Mouse (Mus musculus) heart, adult 2 months (tissue): ENCODE measurements around the gene Acsl4. TPM values are rescaled to one million over a fixed set of nuclear protein-coding genes. Genes with fewer than 3 reads are reported as not detected.

Source experiments
- DNase-seq, 2 experiments: peaks; one replicate each; pipeline ENCODE4 v3.0.0; 2021
- H3K27ac ChIP-seq: fragments of 200-600 bp; 2 replicates; pipeline ENCODE4 v1.8.1; 2022
- H3K27me3 ChIP-seq: fragments of 200-500 bp; 2 replicates; pipeline ENCODE4 v1.6.1; 2012; ENCODE audit warnings: mild to moderate bottlenecking, low read length, inconsistent platforms, mixed read lengths; ENCODE audit not compliant: control insufficient read depth, insufficient read depth
- H3K36me3 ChIP-seq: fragments of 200-500 bp; 2 replicates; pipeline ENCODE4 v1.6.1; 2012; ENCODE audit warnings: low read length, inconsistent platforms; ENCODE audit not compliant: control insufficient read depth, insufficient read depth
- H3K4me1 ChIP-seq: fragments of 200-500 bp; 2 replicates; pipeline ENCODE4 v1.6.1; 2011; ENCODE audit warnings: low read length; ENCODE audit not compliant: control insufficient read depth, insufficient read depth
- H3K4me3 ChIP-seq: fragments of 200-600 bp; 2 replicates; pipeline ENCODE4 v1.8.1; 2022
- H3K79me2 ChIP-seq: fragments of 200-500 bp; replicated peaks from 2 replicates; pipeline ENCODE4 v1.6.1; 2012; ENCODE audit warnings: mild to moderate bottlenecking, inconsistent platforms, low read length, moderate library complexity, mixed read lengths; ENCODE audit not compliant: control insufficient read depth, insufficient read depth
- H3K9ac ChIP-seq: fragments of 200-500 bp; 2 replicates; pipeline ENCODE4 v1.6.1; 2012; ENCODE audit warnings: low read depth, mild to moderate bottlenecking, control low read depth, inconsistent platforms, low read length, mixed read lengths
- CTCF ChIP-seq: fragments of 200-600 bp; IDR thresholded peaks from 2 replicates; pipeline ENCODE4 v1.8.1; 2022; ENCODE audit warnings: antibody characterized with exemption, mild to moderate bottlenecking, moderate library complexity
- EP300 ChIP-seq: fragments of 200-500 bp; IDR thresholded peaks from 2 replicates; pipeline ENCODE4 v1.6.1; 2011; ENCODE audit warnings: low read depth, low read length, control low read depth; ENCODE audit not compliant: insufficient read depth
- POLR2A ChIP-seq: fragments of 200-500 bp; IDR thresholded peaks from 2 replicates; pipeline ENCODE4 v1.6.1; 2011; ENCODE audit warnings: mild to moderate bottlenecking, low read depth, low read length, control low read depth; ENCODE audit not compliant: insufficient read depth
- WGBS: fragments of 180-500 bp; shearing (Covaris S2); methylation state at CpG from one replicate; pipeline ENCODE4 v1.1.7; 2018; 5-methylcytosine and 5-hydroxymethylcytosine counted together
- intact Hi-C: fragments of 180-260 bp; cut with DNase I; formaldehyde crosslinking; loops from one replicate; pipeline ENCODE4 v1.15.1; 2025
- polyA plus RNA-seq: library from polyadenylated mRNA; depleted of rRNA; stranded (reverse); fragments of >200 nt; gene quantifications from 2 replicates; pipeline ENCODE4 v1.2.3, GENCODE M21; 2012
- total RNA-seq, 2 experiments: library from RNA; stranded (reverse); gene quantifications; 2 replicates each; pipeline ENCODE4 v1.2.3; 2021

Acsl4 gene
- total and polyA plus RNA-seq, 3 experiments: 2.2 to 11.0 (median 9.3) TPM

DNA sequence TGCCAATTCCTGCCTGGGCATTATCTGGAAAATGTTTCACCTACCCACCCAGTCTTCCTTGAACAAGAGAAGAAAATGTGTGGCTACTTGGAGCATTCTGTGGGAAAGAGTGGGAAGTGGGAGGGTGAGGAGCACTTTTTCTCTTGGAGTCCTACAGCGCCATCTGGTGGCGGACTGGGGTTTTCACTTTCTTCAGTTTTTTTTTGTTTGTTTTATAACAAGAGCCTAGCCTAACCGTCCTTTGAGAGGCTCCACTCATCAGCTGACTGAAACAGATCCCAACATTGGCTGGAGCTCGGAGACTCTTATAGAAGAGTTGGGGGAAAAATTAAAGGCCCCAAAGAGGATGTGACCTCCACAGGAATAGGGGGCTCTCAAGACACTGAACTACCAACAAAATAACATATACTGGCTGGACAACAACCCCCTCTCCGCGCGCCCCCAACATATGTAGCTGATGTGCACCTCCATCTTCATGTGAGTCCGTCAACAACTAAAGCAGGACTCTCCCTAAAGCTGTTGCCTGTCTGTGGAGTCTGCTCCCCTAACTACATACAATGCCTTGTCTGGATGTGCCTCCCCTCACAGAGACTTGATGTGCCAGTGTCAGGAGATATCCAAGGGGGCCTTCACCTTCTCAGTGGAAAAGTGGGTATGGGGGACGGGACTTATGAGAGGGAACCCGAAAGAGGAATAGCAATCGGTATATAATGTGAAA lies 75.9 kb downstream of the Acsl4 start:
- DNase-seq: peak; percentile 36 to 63
- H3K9ac ChIP-seq: no peak overlapping the region
- TF ChIP-seq EP300 (no peak), POLR2A (no peak), CTCF (peak; percentile 80)
- H3K4me1 ChIP-seq: no peaks in the 10 kb centered on the region
- H3K36me3 ChIP-seq: no peaks in the 10 kb centered on the region
- H3K27me3 ChIP-seq: no peaks in the 10 kb centered on the region
- intact Hi-C loops: loop anchor here (1.0 to 2.0 kb wide), 2 partner anchors 78 to 114 kb away; no protein-coding TSS in a partner anchor
- no peak overlapping the region for H3K4me3 ChIP-seq
- H3K79me2 ChIP-seq: no peaks in the 10 kb centered on the region
- no peak overlapping the region for H3K27ac ChIP-seq
- WGBS: 47% methylated on average over 11 of the region's 11 CpGs

DNA sequence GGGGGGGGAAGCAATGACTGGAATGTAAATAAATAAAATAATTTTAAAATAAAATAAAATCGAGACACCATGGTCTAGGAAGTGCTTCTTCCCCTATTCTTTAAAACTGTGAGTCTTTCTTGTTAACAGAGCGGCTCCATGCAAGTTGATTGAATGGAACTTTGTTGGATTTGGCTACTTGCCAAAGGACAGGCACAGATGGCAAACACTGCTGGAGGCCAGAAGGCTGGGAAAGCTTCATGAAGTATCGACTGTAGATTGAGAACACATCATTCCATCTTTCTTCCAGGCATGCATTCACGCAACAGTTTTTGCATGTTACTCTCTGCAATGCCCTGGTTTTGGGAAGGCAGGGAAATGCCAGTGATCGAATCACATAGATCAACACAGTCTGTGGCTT lies 79.9 kb downstream of the Acsl4 start:
- Histone ChIP-seq H3K27ac (no peak overlapping the region), H3K4me1 (no peaks in the 10 kb centered on the region), H3K36me3 (no peaks in the 10 kb centered on the region), H3K27me3 (peaks cover 5% of the 10 kb centered on the region; the same call in 1 of the 2 replicates), H3K9ac (no peak overlapping the region), H3K79me2 (no peaks in the 10 kb centered on the region), H3K4me3 (no peak overlapping the region)
- DNase-seq: no peak
- intact Hi-C loops: no loop called here
- 48% methylated on average over 5 of the region's 5 CpGs for WGBS
- TF ChIP-seq EP300 (no peak), POLR2A (no peak), CTCF (no peak)

DNA sequence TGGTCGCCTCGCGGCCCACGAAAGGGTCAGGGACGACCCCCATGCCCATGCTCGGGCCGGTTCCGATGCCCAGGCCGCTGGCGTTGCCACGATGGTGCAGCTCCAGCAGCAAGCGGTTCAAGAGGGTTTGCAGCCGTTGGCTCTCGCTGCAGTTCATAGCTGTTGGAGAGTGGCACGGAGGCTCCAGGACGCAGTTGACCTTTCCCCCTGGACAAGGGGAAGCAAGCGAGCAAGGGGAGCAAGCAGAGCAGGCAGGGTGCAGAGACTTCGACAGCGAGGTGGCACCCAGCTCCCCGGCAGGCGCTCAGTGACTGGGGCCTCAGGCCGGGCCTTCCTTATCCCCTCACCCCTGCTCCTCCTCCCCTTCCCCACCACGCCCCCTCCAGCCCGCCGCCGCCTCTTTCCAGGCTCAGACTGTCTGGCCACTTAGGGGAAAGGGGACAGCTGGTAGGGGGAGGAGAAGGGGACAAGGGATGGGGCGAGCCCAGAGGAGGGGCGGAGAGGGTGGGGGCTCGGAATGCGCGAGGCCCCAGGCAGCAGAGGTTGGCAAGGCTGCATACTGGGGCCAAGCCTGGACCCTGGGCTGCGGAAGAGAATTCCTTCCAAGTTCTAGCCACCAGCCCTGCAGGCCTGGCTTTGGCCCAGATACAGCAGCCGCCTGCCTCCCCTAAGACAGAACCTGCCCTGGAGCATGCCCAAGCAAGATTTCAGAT lies 84.3 kb downstream of the Acsl4 start, which contains the start of gene Kcne1l:
Gene Kcne1l (minus strand): TSS at position 426 of the 713 bp plus-strand sequence.
- H3K9ac ChIP-seq: no peak within 1 kb of the TSS; the same call in 1 of the 2 replicates
- WGBS: 22% methylated on average over 31 of the region's 33 CpGs
- no peak within 1 kb of the TSS for H3K4me3 ChIP-seq
- no peaks in the 10 kb centered on the region for H3K79me2 ChIP-seq
- intact Hi-C loops: no loop called here
- H3K27me3 ChIP-seq: peaks cover 5% of the 10 kb centered on the region; the same call in 1 of the 2 replicates
- H3K4me1 ChIP-seq: no peaks in the 10 kb centered on the region
- no peaks in the 10 kb centered on the region for H3K36me3 ChIP-seq
- DNase-seq: no peak
- no peak within 1 kb of the TSS for H3K27ac ChIP-seq
- TF ChIP-seq POLR2A (no peak), CTCF (no peak)

DNA sequence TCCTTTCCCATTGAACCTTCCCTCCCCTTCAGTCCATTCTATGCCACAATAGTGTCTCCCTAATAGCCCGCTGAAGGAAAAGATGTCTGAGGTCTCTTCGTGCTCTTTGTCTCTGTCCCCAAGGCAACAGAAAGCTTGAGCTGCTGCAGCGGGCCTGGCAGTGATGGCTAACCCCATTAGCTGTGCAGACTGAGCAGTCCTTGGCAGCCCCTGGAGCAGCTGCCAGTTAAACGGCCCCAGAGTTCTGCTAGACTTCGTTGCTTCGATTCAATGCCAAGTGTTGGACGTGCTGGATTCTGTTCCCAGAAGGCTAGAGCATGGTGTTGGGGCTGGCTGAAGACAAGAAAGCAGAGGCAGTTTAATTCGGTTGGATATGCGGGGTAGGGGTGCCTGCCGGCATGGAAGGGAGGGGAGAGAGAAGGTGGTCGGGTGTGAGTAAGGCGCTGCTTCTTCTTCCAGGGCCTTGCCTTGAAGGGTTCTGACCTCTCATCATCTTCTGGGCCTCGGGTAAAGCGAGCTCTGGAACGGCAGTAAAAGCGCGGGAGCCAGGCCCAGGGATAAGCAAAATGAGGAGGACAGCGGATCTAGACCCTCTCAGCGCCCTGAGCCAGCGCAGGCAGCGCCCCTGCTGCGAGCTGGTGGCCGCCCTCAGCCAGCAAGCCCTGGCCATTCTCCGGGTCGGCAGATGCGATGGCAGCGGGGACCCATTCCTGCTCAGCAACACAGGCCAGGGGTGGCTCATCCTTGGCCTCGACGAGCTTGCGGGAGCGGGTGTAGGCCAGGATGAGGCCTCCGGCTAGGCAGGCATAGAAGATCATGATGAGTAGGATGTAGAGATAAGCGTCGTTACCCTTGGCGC lies 85.1 kb downstream of the Acsl4 start:
- H3K79me2 ChIP-seq: no peaks in the 10 kb centered on the region
- WGBS: 38% methylated on average over 35 of the region's 35 CpGs
- TF ChIP-seq POLR2A (no peak), CTCF (no peak), EP300 (no peak)
- no peak overlapping the region for H3K4me3 ChIP-seq
- H3K36me3 ChIP-seq: no peaks in the 10 kb centered on the region
- intact Hi-C loops: no loop called here
- no peak overlapping the region for H3K27ac ChIP-seq
- H3K27me3 ChIP-seq: peaks cover 5% of the 10 kb centered on the region; the same call in 1 of the 2 replicates
- no peak overlapping the region; the same call in 1 of the 2 replicates for H3K9ac ChIP-seq
- no peak for DNase-seq
- no peaks in the 10 kb centered on the region for H3K4me1 ChIP-seq

DNA sequence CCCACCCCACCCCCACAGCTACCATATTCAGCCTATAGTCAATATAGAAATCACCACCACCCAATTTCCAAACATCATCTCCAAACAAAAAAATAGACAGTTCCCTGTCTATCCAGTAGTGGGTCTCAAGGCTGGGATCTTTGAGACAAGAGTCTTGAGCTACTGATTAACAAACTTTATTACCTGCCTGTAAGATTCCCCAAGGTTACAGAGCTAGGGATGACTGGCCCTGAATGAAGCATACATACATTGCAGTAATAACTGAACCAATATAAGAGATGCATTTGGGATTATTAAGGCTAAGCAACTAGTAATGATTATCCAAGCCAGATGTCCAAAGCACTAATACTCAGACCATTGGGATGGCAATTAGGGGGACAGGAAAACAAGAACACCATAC lies 85.7 kb downstream of the Acsl4 start:
- TF ChIP-seq CTCF (no peak), POLR2A (no peak), EP300 (no peak)

DNA sequence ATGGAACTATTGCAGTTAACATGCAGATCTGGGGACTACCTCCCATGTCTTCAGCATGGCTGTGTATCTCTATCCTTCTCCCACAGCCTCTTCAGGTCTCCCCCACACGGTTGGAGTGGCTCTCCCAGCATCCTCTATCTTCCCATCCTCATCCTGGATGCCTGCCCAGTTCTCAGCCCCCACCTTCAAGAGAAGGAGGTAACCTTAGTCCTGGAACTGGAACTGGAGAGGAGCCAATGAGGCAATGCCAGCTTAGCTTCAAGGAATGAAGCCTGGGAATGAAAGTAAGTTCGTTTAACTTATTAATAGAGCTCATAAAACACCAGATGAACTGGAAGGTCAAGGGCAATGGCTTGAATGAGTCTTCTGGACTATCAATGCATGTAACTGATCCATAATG lies 86.9 kb downstream of the Acsl4 start:
- 34% methylated on average over 2 of the region's 2 CpGs for WGBS
- Histone ChIP-seq H3K27me3 (peaks cover 5% of the 10 kb centered on the region; the same call in 1 of the 2 replicates), H3K36me3 (no peaks in the 10 kb centered on the region), H3K79me2 (no peaks in the 10 kb centered on the region), H3K4me1 (no peaks in the 10 kb centered on the region), H3K9ac (no peak overlapping the region), H3K27ac (no peak overlapping the region), H3K4me3 (no peak overlapping the region)
- no peak for DNase-seq
- intact Hi-C loops: no loop called here
- no peak for TF ChIP-seq POLR2A
- TF ChIP-seq CTCF: no peak
- no peak for TF ChIP-seq EP300

More for the DNA sequence above, 85.7 kb downstream of the Acsl4 start:
- H3K4me3 ChIP-seq: no peak overlapping the region
- no peak for DNase-seq
- H3K9ac ChIP-seq: no peak overlapping the region
- H3K36me3 ChIP-seq: no peaks in the 10 kb centered on the region
- no peak overlapping the region for H3K27ac ChIP-seq
- H3K4me1 ChIP-seq: no peaks in the 10 kb centered on the region
- intact Hi-C loops: no loop called here
- H3K79me2 ChIP-seq: no peaks in the 10 kb centered on the region
- peaks cover 5% of the 10 kb centered on the region; the same call in 1 of the 2 replicates for H3K27me3 ChIP-seq
